Mouse (Mus musculus) frontal cortex, postnatal 36 days (tissue): Measurements from ENCODE around the gene Slc25a54.
A peak's percentile ranks its signal among the peaks of the same experiment; 100 is the strongest.

ENCODE experiments used
- DNase-seq, 2 experiments: peaks; one replicate each; pipeline ENCODE4 v3.0.0; 2022; ENCODE audit warnings: low spot score in 2 of 2

Slc25a54 gene

DNA sequence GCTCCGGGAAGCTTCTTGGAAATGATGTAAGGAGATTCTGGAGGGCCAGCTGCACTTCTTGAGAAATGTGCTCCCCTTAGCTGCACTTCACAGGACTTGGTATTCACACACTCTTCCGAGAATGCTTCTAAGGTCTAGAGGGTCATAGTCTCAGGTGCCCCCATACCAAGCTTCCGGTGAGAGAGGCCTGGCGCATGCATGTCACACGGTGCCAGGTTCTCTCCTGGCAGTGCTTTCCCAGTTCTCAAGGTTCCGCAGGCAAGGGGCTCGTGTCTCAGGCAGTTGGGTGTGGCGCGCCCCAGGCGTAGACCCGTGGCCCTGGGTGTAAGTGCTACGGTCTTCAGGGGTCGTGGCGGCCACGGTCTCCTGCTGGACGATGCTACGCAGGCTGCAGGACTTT, at the start of gene Slc25a54:
Slc25a54 (plus strand) TSS at position 301 of the 400 bp plus-strand sequence.
- no peak for DNase-seq

DNA sequence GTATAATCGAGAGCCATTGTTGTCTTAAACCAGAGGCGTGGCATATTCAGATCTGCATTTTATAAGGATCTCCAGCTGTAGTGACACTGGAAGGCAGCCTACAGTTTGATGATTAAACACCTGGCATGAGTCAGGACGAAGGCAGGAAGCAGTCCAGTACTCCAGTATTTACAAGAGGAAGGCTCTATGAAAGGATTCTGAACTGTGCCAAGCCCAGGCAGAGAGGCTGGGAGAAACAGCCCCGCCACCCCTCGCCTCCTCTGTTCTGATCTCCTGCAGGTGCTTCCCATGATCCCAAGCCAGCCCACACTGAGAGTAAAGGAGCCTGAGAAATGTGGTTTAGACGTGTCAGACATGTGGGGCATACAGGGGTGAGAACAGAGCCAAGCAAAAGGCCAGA, 49.5 kb upstream of the Slc25a54 start:
- DNase-seq = no peak

DNA sequence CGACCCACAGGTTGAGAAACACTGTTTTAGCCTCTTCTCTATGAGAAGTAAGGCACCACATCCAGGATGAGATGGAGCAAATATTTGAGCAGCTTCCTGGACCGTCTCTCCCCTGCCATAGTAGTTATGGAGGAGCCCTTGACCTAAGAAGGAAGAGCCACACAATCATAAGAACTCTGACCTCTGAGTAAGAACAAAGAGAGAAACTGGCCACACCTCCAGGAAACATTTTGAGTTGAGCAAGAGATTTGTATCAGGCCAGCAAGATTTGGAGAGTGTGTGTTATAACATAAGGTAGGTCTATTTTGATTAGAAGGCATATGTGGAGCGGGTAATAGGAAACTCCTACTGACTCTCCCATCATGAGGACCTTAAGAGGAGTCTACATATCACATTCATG, 48.6 kb upstream of the Slc25a54 start:
- DNase-seq = no peak

DNA sequence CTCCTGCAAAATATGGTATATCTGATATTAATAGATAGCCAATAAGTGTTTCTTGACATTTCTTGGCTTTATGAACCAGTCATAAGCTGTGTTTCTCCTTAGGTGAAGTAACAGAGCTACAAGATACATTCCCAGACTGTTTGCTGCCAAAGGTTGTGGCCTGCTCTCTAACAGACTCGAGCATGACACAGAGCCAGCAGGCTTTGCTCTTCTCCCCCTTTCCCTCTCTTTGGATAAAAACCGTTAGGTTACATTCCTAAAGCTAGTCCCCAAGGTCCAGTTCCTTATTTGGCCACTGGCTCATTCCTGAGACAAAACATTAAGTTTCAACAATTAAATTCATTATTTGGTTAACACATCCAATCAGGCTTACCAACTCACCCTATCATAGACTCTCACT, 48.0 kb upstream of the Slc25a54 start:
- DNase-seq = no peak

DNA sequence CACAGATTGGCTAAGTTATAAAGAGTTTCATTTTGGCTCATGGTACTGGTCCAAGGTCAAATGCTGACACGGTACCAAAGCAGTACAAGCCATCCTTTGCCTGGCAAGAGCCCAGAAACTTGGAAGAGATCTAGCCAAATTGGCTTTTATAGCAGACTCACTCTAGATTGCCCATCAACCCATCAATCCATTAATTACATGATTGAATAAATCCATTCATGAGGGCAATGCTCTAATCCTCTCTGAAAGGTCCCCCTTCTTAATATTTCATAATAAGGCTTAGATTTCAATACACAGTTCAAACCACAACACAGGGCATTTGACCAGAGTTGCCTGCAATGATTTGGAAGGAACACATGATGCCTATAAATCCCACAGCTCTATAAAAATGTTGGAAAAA, 45.9 kb upstream of the Slc25a54 start:
- DNase-seq = no peak

DNA sequence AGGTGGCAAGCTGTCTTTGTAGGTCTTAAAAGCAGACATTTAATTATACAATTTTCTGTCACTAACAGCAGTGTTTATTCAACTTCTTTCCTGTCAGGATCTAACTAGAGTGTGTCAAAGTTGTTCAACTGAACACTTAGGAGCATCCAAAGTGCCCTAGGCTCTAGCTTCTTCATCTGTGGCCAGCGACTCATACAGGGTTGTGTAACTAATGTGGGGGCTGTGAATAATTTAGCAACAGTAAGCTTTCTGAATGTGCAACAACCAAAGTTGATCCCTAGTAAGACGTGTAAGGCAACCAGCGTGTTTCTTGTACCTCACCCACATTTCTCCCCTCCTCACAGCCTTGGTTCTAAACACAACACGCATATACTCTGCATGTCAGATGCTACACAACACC, 39.4 kb upstream of the Slc25a54 start:
- no peak for DNase-seq

DNA sequence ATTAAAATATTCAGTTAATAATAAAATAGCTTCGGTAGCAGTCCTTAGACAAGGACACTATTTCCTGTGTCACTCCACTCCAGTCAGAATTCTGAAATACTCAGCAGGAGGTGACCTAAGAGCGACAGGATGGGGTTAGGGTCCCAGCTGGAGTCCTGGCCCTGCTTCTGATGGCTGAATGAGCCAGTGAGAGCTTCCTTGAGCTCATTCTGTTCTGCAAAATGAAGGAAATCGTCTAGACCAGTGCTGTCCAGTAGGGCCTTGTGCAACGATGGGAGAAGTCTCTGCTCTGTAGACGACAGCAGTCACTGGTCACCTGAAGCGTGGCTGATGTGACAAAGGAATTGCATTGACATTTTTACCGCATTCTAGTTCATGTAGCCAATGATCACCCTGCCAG, 36.9 kb upstream of the Slc25a54 start:
- DNase-seq = no peak

DNA sequence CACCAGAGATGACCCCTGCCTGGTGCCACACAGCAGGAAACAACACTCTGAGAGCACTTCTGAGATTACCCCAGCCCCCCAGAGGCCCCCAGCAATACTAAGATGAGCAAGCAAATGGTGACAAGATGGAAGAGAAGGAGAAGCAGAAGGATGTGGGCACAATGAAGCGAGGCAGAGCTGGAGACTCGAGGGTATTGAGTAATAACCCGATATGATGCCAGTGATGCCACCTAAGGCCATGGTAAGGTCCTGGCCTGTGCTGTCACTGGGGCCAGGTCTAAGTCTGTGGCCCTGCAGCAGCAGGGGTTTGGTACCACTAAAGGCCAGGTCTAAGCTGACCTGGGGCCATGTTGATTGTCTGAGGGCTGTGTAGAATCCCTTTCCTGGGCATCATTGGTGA, 33.8 kb upstream of the Slc25a54 start:
- no peak for DNase-seq

DNA sequence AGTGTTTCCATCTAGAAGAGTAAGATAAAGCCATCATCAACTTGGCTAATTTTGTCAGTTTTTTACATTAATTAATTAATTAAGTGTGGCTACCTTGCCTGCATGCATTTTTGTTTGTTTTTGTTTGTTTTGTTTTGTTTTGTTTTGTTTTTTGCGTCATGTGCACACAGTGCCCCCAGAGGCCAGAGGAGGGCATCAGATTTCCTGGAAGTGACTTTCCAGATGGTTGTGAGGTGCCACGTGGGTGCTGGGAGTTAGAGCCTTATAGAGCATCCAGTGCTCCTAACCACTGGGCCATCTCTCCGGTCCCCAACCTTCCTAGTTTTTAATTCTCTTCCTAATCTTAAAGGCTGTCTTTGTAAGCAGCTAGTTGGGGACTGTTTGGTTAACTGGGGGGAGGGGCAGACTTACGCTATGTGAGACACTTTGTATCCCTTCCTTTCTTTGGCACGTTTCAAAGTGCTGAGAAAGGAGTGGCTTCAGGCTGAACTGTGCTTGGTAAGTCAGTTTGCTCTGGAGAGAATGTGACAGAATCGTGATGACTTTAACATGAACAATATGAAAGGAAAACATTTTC, 32.5 kb upstream of the Slc25a54 start:
- DNase-seq = no peak

DNA sequence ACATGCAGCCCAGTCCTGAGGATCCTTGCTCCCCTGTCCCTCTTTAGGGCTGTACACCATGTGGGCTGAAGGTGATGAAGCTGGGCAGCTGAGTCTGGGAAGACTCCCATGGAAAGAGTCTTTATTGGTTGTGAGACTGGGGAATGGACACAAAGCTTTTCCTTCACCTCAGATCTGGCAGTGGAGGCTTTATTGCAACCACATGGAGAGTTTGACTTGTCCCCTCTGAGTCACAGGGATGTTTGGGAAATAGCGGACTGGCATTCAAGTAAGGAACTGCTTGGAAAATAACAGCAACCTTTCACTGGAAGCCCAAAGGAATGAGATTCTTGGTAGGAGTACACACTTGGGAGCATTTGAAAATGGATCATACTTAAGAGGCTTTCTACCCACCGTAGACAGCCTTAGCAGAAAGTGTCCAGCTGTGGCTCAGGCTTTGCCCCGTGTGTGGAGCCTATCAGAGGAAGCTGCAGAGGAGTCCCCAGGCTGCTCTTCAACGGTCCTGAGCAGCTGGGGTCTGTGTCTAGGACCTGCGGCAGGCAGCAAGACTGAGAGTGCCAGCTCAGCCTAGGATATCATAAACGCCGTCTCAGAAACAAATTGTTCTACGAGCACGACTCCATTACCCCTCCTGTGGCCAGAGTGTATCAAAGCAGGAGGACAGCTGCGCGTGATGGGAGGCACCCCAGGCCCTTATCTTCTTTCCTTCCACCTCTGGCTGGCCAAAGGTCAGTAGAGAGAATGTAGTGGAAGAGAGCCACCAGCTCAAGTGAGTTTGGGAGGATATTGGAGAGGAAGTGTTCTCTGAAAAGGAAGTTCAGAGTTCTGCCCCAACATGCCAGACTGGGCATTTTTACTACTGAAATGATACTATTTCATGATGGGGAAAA, 29.0 kb upstream of the Slc25a54 start:
- DNase-seq = no peak

DNA sequence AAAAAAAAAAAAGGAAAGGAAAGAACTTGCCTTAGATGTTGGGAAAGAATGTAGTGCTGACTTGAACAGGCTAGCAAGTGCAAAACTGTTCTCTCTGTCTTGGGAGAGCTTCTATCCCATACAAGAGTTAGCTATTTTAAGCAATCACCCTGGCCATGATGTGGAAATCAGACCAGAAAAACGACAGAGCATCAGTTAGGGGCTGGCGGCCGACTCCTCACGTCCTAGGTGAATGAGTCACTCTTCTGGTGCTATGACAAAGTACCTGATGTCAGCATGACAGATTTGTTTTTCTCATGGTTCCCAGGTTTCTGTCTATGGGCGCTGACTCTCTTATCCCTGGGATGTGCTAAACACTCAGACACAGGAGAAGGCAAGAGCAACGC, 28.3 kb upstream of the Slc25a54 start:
- DNase-seq = no peak

DNA sequence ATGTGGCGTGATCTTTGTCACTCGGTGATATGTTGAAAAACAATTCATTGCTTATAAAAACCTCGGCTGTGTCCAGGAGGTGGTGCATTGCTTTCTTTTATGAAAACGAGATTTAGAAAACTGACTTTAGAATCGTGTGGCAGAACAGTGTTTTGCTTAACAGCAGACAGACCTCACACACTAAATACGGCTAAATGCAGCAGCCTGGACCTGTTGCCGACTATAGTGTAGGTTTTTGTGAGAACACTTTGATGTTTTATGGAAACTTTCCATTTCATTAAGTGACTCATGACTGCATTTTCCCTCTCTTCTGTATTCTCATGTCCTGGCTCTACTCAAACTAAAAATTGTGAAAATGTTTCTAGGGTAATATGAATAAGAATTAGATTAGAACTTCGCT, 20.4 kb upstream of the Slc25a54 start:
- DNase-seq = peak; percentile 8 to 38

DNA sequence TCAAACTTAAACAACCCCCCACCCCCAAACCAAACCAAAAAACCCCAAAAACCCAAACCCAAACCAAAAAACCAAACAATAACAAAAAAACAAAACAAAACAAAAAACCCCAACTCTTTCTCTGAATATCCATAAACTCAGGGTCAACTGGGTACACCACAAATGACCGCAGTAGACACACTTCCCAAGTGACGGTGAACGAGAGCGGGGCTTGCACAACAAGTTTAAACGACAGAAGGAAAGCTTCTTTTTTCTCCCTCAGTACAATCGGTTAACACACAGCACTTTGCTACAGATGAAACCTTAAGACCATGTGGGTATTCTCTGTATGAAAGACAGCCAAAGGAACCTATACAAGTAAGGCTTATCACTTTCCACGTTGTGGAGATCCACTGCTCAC, 17.9 kb upstream of the Slc25a54 start:
- no peak for DNase-seq

DNA sequence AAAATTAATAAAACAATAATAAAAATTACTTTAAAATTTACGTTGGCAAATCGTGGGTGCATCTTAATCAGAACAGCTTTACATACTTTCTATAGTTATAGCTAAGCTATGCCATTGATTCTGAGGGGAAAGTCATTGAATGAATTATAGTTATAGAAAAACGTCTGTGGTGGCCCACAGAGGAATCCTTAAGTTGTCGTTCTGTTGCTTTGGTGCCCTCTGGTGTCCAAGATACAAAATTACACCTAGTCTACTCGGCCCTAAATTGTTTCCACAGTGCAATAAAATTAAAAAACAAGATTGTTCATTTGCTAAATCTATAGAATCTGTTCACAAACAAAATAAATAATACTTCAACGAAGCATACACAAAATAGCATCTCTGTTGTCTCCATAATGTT, 17.3 kb upstream of the Slc25a54 start:
- DNase-seq = peak; percentile 12 to 37

DNA sequence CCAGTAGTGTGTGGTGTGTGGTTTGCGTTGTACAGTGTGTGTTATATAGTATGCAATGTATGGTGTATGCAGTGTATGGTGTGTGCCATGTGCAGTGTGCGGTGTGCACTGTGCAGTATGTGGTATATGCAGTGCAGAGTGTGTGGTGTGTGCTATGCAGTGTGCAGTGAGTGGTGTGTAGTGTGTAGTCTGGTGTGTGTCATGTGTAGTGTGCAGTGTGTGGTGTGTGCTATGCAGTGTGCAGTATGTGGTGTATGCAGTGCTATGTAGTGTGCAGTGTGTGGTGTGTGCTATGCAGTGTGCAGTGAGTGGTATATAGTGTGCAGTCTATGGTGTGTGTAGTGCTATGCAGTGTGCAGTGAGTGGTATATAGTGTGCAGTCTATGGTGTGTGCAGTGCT, 4.1 kb downstream of the Slc25a54 start:
- DNase-seq = no peak

DNA sequence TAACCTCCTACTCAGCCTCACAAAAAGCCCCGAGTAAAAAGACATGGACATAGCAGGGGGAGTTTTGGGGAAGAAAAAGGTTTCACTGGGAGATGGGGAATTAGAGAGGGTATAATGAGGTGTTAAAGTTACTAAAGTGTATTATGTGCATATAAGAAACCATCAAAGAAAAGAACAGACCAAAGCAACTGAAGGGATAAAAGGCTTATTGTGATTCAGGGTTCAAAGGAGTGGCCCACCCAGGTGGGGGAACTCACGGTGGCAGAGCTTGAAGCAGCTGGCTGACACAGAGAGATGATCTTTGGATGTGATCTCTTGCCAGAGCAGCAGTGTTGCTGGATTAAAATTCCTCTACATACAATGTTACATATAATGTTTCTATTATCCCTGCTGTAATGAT, 8.2 kb downstream of the Slc25a54 start:
- no peak for DNase-seq

DNA sequence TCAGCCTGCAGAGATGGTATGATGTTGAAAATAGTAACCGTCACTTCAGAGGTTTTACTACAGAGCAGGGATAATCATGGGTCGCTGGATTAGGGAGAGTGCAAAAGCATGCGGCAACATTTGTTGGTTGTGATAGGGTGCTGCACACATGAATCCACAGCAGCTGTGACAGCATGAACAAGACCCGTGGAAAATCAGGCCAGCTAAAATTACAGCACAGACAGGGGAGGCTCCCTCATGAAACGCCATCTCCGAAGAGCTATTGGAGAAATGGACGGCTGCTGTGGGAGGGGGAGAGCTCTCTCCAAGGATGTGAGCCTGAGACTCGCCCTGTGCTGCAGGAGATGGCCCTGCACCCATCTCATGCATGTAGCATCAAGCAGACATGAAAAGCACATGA, 24.4 kb downstream of the Slc25a54 start:
- DNase-seq = no peak

DNA sequence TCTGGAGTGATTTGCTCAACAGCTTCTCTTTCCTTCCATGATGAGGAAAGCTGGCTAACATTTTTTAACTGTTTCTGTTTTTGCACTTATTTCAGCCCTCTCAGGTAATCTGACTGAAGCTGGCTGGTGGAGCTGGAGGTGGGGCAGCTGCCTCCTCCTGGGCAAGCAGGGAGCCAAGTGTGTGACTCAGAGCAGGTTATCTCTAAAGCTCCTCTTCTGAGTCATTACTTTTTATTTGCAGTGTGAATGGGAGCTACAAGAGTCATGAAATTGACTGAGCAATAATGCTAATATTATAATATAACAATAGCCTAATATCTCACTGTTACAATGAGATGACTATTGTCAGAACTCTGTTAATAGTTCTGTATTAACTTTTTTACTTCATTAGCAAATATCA, 36.9 kb downstream of the Slc25a54 start:
- no peak for DNase-seq

DNA sequence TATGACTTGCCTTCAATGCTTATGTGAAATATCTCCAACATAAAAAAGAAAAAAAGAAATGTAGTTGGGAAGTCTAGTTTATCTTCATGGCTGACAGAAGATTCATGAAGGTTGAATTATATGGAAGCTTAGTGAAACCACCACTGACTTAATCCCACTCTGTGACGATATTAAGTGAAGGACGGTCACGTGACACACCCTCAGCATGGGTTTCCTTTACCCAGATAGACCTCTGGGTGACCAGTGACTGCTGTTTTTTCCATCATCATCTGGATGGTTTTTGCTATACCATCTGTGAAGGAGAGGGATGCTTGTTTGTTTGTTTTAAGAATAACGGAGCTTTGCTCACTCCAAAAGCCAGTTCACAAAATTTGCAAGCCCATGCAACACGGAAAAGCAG, 39.3 kb downstream of the Slc25a54 start:
- DNase-seq = no peak

DNA sequence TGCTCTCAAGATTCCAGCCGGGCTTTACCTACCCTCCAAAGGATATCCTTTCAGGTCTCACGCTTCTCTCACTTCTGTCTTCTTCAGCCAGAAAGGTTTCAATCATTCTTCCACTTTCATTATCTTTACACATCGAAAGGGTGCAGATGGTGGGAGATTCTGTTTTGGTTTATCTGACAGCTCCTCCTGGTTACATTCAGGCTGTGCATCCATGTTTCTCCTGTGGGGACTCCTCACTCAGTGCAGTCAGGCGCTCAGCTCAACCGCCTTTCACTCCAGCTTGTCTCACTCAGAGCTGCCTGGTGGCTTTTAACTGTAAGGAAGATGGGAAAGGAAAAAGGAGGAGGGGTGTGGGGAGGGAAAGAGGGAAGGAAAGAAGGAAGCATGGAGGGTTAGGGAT, 39.7 kb downstream of the Slc25a54 start:
- DNase-seq = no peak

DNA sequence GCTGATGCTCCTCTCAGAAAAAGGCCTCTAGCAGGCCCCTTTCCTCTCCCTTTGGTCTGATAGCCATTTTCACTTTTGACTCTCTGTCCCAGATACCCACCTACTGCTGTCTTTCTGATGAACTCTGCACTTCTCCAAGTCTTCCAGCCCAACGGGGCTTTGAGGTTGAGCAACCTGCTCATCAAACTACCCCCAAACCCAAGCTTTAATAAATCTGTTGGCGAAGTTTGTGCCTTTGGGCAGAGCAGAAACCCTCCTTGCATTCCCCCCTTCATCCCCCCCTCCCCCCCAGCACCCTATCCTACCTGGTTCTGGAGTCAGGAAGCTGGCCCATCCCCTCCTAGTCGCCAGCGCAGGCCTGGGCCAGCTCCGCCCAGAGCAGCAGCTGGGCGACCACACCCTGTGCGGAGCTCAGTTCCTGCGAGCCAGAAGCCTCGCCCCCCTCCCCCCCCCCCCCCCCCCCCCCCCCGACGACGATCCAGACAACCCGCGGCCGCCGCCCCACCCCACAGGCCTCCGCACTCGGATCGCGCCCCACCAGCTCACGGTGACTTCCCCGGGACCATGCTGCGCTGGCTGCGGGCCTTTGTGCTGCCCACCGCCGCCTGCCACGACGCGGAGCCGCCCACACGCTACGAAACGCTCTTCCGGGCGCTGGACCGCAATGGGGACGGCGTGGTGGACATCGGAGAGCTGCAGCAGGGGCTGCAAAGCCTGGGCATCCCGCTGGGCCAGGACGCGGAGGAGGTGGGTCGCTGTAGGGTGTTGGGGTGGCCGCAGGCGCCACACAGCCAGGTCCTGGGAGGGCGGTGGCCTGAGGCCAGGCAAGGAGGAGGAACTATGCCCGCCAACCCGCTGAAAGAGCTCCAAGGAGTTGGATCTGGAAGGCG, 42.6 kb downstream of the Slc25a54 start, which contains the start of gene Slc25a24:
Slc25a24 (plus strand) TSS at position 509 of the 890 bp plus-strand sequence.
- DNase-seq = peak; percentile 13 to 17

DNA sequence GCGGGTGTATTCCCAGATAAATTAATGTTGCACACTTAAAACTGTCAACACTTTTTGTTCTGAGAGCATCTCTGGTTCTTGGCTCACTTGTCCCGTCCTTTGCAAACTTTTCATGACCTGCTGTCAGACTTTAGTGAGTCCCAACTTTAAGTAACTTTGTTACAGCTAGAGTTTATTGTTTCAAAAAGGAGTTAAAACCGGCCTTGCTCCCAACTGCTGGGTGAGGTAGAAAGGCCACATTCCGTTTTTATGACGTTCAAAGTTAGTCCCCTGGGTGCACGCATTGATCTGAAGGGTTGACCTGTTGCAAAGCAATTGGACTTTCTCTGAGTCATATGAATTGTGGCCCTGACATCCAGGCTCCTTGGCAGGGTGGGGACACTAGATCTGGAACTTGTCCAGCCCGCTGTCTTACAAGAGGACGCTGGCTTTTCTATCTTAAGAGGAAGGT, 43.3 kb downstream of the Slc25a54 start:
- no peak for DNase-seq
